Mouse (Mus musculus) bone marrow macrophage, adult 2 months (primary cell): Measurements from ENCODE around the gene Tll2.

Experiments used
- CTCF ChIP-seq: IDR thresholded peaks from 2 replicates; pipeline ENCODE4 v1.5.1; 2012; ENCODE audit warnings: low read depth, mild to moderate bottlenecking, low read length, moderate library complexity
- POLR2A ChIP-seq: IDR thresholded peaks from 2 replicates; pipeline ENCODE4 v1.6.1; 2012; ENCODE audit warnings: mild to moderate bottlenecking, low read depth, low read length, borderline replicate concordance

DNA sequence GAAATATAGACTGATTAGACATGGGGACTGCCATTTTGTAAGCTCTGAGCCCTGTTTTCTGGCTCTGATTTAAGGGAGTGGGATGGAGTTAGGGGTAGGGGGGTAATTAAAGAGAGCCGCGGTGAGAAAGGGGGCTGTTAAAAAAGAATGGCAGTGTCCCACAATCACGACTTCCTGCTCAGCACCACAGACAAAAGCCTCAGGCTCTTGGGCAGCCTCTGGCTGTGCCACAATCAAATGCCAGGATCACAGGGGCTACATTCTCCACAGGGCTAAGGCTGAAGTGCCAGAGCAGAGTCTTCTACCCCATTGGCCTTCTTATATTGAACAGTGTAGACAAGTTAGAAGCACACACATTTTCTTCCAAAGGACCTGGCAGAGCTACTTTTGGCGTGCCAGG is 118.7 kb downstream of the Tll2 start:
- no peak for TF ChIP-seq CTCF
- no peak for TF ChIP-seq POLR2A
